Mouse (Mus musculus) MEL (cell line): Measurements from ENCODE around the gene Psmd9.

Source experiments
- CHD1 ChIP-seq: IDR thresholded peaks from 2 replicates; pipeline ENCODE4 v1.6.1; 2012; ENCODE audit warnings: low read depth, mild to moderate bottlenecking, inconsistent platforms, low read length, improper control_type of control experiment
- CTCF ChIP-seq, 3 experiments: IDR thresholded peaks in 2 of 3; conservative IDR thresholded peaks in 1 of 3; 2 replicates each; pipeline ENCODE4 v1.5.1; 2011 to 2012; ENCODE audit warnings: low read length in 3 of 3, low read depth in 2 of 3, mild to moderate bottlenecking in 2 of 3, improper control_type of control experiment in 1 of 3, inconsistent platforms in 1 of 3, mixed read lengths in 1 of 3, moderate library complexity in 1 of 3; ENCODE audit not compliant: control insufficient read depth in 1 of 3, insufficient read depth in 1 of 3, poor library complexity in 1 of 3, severe bottlenecking in 1 of 3
- EP300 ChIP-seq, 2 experiments: IDR thresholded peaks; 2 replicates each; pipeline ENCODE4 v1.6.1; 2011; ENCODE audit warnings: improper control_type of control experiment in 2 of 2, low read length in 2 of 2, low read depth in 1 of 2, mild to moderate bottlenecking in 1 of 2
- ETS1 ChIP-seq: IDR thresholded peaks from 2 replicates; pipeline ENCODE4 v1.6.1; 2012; ENCODE audit warnings: low read depth, mild to moderate bottlenecking, inconsistent platforms, low read length, improper control_type of control experiment, moderate library complexity
- GABPA ChIP-seq: IDR thresholded peaks from 2 replicates; pipeline ENCODE4 v1.6.1; 2012; ENCODE audit warnings: low read depth, mild to moderate bottlenecking, inconsistent platforms, low read length, improper control_type of control experiment, moderate library complexity
- GATA1 ChIP-seq: IDR thresholded peaks from 2 replicates; pipeline ENCODE4 v1.6.1; 2011; ENCODE audit warnings: low read depth, low read length, improper control_type of control experiment
- POLR2A ChIP-seq, 2 experiments: IDR thresholded peaks; 2 replicates each; pipeline ENCODE4 v1.6.1; 2011 to 2012; ENCODE audit warnings: low read length in 2 of 2, mild to moderate bottlenecking in 2 of 2, control low read depth in 1 of 2, improper control_type of control experiment in 1 of 2, low read depth in 1 of 2, moderate library complexity in 1 of 2; ENCODE audit not compliant: control insufficient read depth in 1 of 2, insufficient read depth in 1 of 2, poor library complexity in 1 of 2
- POLR2AphosphoS5 ChIP-seq: IDR thresholded peaks from 2 replicates; pipeline ENCODE4 v1.6.1; 2012; ENCODE audit warnings: low read depth, borderline replicate concordance, mild to moderate bottlenecking, inconsistent platforms, low read length, moderate library complexity, mixed read lengths
- UBTF ChIP-seq: IDR thresholded peaks from 2 replicates; pipeline ENCODE4 v1.6.1; 2012; ENCODE audit warnings: low read depth, mild to moderate bottlenecking, inconsistent platforms, low read length, improper control_type of control experiment, moderate library complexity, borderline replicate concordance; ENCODE audit not compliant: insufficient read depth
- ZC3H11A ChIP-seq: IDR thresholded peaks from 2 replicates; pipeline ENCODE4 v1.6.1; 2012; ENCODE audit warnings: low read depth, mild to moderate bottlenecking, inconsistent platforms, low read length, improper control_type of control experiment

DNA sequence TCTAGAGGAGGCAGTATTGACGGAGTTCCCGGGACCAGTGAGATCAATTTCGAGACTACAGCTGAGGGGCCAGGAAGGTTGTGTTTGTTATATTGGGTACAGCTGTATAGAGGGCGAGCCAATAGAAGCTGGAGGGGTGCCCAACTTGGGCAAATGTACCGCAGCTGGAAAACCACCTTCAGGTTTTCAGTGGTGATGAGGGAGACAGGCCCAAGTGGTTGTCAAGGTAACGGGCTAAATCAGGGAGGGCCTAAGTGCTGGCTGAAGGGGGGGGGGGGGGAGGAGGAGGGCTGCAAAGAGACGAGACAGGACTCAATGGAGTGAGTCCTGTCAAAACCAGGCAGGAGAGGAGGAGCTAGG is 35.4 kb upstream of the Psmd9 start:
- TF ChIP-seq GATA1 (no peak), CTCF (IDR thresholded peaks at IDR 0.05 in 2 of 3, conservative IDR thresholded peaks at IDR 0.05 in 1 of 3; ENCODE audit: control insufficient read depth in 1 of 3, insufficient read depth in 1 of 3, low read depth in 2 of 3, low read length in 3 of 3, poor library complexity in 1 of 3, severe bottlenecking in 1 of 3) (no peak), POLR2AphosphoS5 (no peak), ZC3H11A (no peak), GABPA (no peak), UBTF (no peak), POLR2A (IDR thresholded peaks at IDR 0.05; ENCODE audit: control insufficient read depth in 1 of 2, insufficient read depth in 1 of 2, low read depth in 1 of 2, low read length in 2 of 2, poor library complexity in 1 of 2) (no peak), EP300 (IDR thresholded peaks at IDR 0.05; ENCODE audit: low read depth in 1 of 2, low read length in 2 of 2) (no peak), ETS1 (no peak), CHD1 (no peak)
